Mouse (Mus musculus) heart, adult 8-10 months (tissue): ENCODE measurements around the gene H2-Aa. TPM values are rescaled to one million over a fixed set of nuclear protein-coding genes. Genes with fewer than 3 reads are reported as not detected.

Source experiments
- total RNA-seq, 4 experiments: library from RNA; stranded (reverse); gene quantifications; 2 replicates each; pipeline ENCODE4 v1.2.4; 2022

Gene H2-Aa
- total RNA-seq, 4 experiments from 2014 or later: 15.7 to 28.3 (median 26.7) TPM

Other genes starting within 250 kb of the H2-Aa start
- 1 to 10 TPM in 3 of 4 experiments, under 1 TPM in 1; 0.87 to 1.3 (median 1.2) TPM for gene Col11a2, start 248.4 kb downstream of the H2-Aa start, total RNA-seq
- gene H2-Oa, start 195.5 kb downstream of the H2-Aa start, total RNA-seq: under 1 TPM in 2 of 4 experiments, not detected in 2; 0.25 to 0.28 TPM
- gene H2-DMa, start 168.3 kb downstream of the H2-Aa start, total RNA-seq: 1 to 10 TPM; 2.2 to 3.9 (median 3.7) TPM
- gene Brd2, start 165.2 kb downstream of the H2-Aa start, total RNA-seq: 10 to 100 TPM; 61.0 to 75.7 (median 69.8) TPM
- 1 to 10 TPM in 2 of 4 experiments, under 1 TPM in 2; 0.65 to 1.1 (median 0.97) TPM for gene H2-DMb2, start 144.5 kb downstream of the H2-Aa start, total RNA-seq
- 1 to 10 TPM; 1.8 to 3.0 (median 2.4) TPM for gene H2-DMb1, start 134.8 kb downstream of the H2-Aa start, total RNA-seq
- gene Tap1, start 100.3 kb downstream of the H2-Aa start, total RNA-seq: 1 to 10 TPM; 4.4 to 5.6 (median 4.7) TPM
- 10 to 100 TPM in 2 of 4 experiments, 1 to 10 TPM in 2; 6.9 to 12.9 (median 8.7) TPM for gene Psmb9, start 100.1 kb downstream of the H2-Aa start, total RNA-seq
- gene Psmb8, start 90.1 kb downstream of the H2-Aa start, total RNA-seq: 10 to 100 TPM; 10.7 to 15.1 (median 12.8) TPM
- 10 to 100 TPM; 21.4 to 25.3 (median 24.6) TPM for gene Tap2, start 84.3 kb downstream of the H2-Aa start, total RNA-seq
- gene H2-Ob, start 48.9 kb downstream of the H2-Aa start, total RNA-seq: 1 to 10 TPM in 1 of 4 experiments, under 1 TPM in 3; 0.41 to 1.5 (median 0.51) TPM
- 10 to 100 TPM; 13.2 to 19.1 (median 15.6) TPM for gene H2-Ab1, start 30.1 kb downstream of the H2-Aa start, total RNA-seq
- 10 to 100 TPM; 15.1 to 32.1 (median 26.2) TPM for gene H2-Eb1, start 18.0 kb upstream of the H2-Aa start, total RNA-seq
- gene H2-Eb2, start 37.8 kb upstream of the H2-Aa start, total RNA-seq: not detected
- gene Btnl2, start 67.0 kb upstream of the H2-Aa start, total RNA-seq: under 1 TPM; 0.16 to 0.68 (median 0.49) TPM
- not detected for gene Btnl1, start 89.3 kb upstream of the H2-Aa start, total RNA-seq
- under 1 TPM in 2 of 4 experiments, not detected in 2; 0.34 to 0.79 TPM for gene BC051142, start 111.0 kb upstream of the H2-Aa start, total RNA-seq
- gene Btnl4, start 189.5 kb upstream of the H2-Aa start, total RNA-seq: not detected
- not detected for gene Btnl6, start 229.5 kb upstream of the H2-Aa start, total RNA-seq